Mouse (Mus musculus): ENCODE measurements around the gene Riox2. TPM values are rescaled to one million over a fixed set of nuclear protein-coding genes. Genes with fewer than 3 reads are reported as not detected.

Riox2 gene
- polyA plus RNA-seq, 1 experiment from 2014 or later, result 15.4 TPM

DNA sequence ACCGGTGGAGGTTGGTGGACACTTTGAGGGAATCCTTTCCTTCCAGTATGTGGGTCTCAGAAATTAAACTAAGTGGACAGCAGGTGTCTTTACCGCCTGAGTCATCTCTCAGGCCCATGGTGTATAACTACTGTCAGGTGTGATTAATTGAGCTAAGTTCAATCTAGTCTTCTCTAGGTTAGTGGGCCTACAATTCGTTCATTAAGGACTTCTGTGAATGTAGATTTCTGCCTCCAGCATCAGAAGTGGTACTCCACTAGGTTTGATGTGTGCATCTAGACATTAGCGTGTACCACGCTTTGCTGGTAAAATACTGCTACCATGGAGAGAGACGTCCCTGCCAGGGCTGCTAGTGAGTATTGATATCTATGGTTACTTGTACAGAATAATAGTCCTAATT lies 971 bp downstream of the Riox2 start:
- Histone ChIP-seq H3K4me2 (peak overlapping the region; percentile 91), H3K4me1 (peaks cover 4% of the 10 kb centered on the region; the same call in 1 of the 2 replicates), H3K9me3 (replicated peaks) (no peaks in the 10 kb centered on the region), H3K36me3 (no peaks in the 10 kb centered on the region), H3K4me3 (replicated peaks) (peak overlapping the region; percentile 75), H3K27me3 (replicated peaks) (no peaks in the 10 kb centered on the region), H3K9ac (replicated peaks) (no peak overlapping the region), H3K27ac (replicated peaks) (no peak overlapping the region)
- peak; percentile 39; the same call in 1 of the 2 replicates for ATAC-seq (ENCODE audit: low FRiP score)
- WGBS, result 49% methylated on average over 6 of the region's 6 CpGs

- no peaks in the 10 kb centered on the region for H3K27me3 ChIP-seq (replicated peaks)
- H3K4me2 ChIP-seq, result no peak overlapping the region
- peaks cover 4% of the 10 kb centered on the region; the same call in 1 of the 2 replicates for H3K4me1 ChIP-seq
- H3K9ac ChIP-seq (replicated peaks), result no peak overlapping the region
- no peak overlapping the region for H3K4me3 ChIP-seq (replicated peaks)
- 20% methylated on average over 1 of the region's 1 CpGs for WGBS
- no peak overlapping the region for H3K27ac ChIP-seq (replicated peaks)
- no peaks in the 10 kb centered on the region for H3K36me3 ChIP-seq
- no peaks in the 10 kb centered on the region for H3K9me3 ChIP-seq (replicated peaks)
- no peak for ATAC-seq (ENCODE audit: low FRiP score)
These were observed 3.2 kb downstream of the Riox2 start for GRCm38 (mm10) chr16:59474788-59475187.

DNA sequence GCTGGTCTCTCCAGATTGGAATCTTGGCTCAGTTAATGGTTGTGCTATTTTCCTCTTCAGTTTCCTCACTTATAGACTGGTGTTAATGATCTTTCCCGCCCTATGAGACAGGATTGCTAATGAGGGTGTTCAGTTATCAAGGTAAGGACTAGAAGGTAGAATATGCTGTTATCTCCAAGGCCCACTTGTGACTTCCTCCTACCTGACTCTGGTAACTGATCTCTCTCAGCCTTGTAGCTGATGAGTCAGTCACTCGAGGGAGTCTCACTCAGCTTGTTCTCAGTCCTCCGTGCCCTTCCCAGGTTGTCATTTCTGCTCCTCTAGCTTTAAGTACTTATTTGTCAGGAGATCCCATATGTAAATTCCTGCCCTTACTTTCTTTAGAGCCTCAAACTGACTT lies 6.4 kb downstream of the Riox2 start:
- Histone ChIP-seq H3K9ac (replicated peaks) (no peak overlapping the region), H3K36me3 (no peaks in the 10 kb centered on the region), H3K27me3 (replicated peaks) (no peaks in the 10 kb centered on the region), H3K4me3 (replicated peaks) (no peak overlapping the region), H3K27ac (replicated peaks) (no peak overlapping the region), H3K4me2 (no peak overlapping the region), H3K4me1 (no peaks in the 10 kb centered on the region), H3K9me3 (replicated peaks) (no peaks in the 10 kb centered on the region)
- 93% methylated on average over 3 of the region's 3 CpGs for WGBS
- no peak for ATAC-seq (ENCODE audit: low FRiP score)

DNA sequence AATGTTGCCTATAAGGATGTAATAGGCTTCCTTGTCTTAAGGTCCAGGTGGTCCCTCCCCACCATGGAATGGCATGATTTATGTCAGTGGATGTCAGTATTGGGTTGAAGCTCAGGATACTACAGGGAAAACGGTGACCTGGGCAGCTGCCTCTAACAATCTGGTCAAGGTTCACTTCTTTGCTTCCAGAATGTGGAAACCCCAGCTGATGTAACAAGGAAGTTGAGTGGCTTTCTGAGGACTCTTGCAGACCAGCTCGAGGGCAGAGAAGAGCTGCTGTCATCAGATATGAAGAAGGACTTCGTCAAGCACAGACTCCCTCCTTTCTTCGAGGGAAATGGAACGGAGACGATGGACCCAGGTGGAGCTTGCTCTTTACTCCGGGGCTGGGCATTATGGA lies 15.7 kb downstream of the Riox2 start:
- no peaks in the 10 kb centered on the region for H3K9me3 ChIP-seq (replicated peaks)
- no peak overlapping the region for H3K4me3 ChIP-seq (replicated peaks)
- no peak overlapping the region for H3K4me2 ChIP-seq
- H3K36me3 ChIP-seq, result peaks cover 9% of the 10 kb centered on the region
- ATAC-seq (ENCODE audit: low FRiP score), result no peak
- no peak overlapping the region for H3K9ac ChIP-seq (replicated peaks)
- whole genome bisulfite sequencing, result 89% methylated on average over 7 of the region's 7 CpGs
- H3K4me1 ChIP-seq, result no peaks in the 10 kb centered on the region
- H3K27me3 ChIP-seq (replicated peaks), result no peaks in the 10 kb centered on the region
- H3K27ac ChIP-seq (replicated peaks), result no peak overlapping the region

GRCm38 (mm10) chr16:59487975-59488548 lies 16.5 kb downstream of the Riox2 start:
- Histone ChIP-seq H3K4me3 (replicated peaks) (no peak overlapping the region), H3K36me3 (peaks cover 10% of the 10 kb centered on the region), H3K4me2 (no peak overlapping the region), H3K4me1 (no peaks in the 10 kb centered on the region), H3K27me3 (replicated peaks) (no peaks in the 10 kb centered on the region), H3K9me3 (replicated peaks) (no peaks in the 10 kb centered on the region), H3K9ac (replicated peaks) (no peak overlapping the region), H3K27ac (replicated peaks) (no peak overlapping the region)
- ATAC-seq (ENCODE audit: low FRiP score), result no peak
- WGBS, result 93% methylated on average over 9 of the region's 9 CpGs

- H3K9me3 ChIP-seq (replicated peaks), result no peaks in the 10 kb centered on the region
- H3K4me1 ChIP-seq, result no peaks in the 10 kb centered on the region
- no peak for ATAC-seq (ENCODE audit: low FRiP score)
- H3K9ac ChIP-seq (replicated peaks), result no peak overlapping the region
- 94% methylated on average over 14 of the region's 14 CpGs for WGBS
- no peak overlapping the region for H3K4me3 ChIP-seq (replicated peaks)
- no peak overlapping the region for H3K4me2 ChIP-seq
- peaks cover 13% of the 10 kb centered on the region for H3K36me3 ChIP-seq
- no peaks in the 10 kb centered on the region for H3K27me3 ChIP-seq (replicated peaks)
- H3K27ac ChIP-seq (replicated peaks), result no peak overlapping the region
These were observed 21.6 kb downstream of the Riox2 start for GRCm38 (mm10) chr16:59493199-59493598.

GRCm38 (mm10) chr16:59497947-59498346 lies 26.4 kb downstream of the Riox2 start:
- no peaks in the 10 kb centered on the region for H3K9me3 ChIP-seq (replicated peaks)
- H3K4me1 ChIP-seq, result no peaks in the 10 kb centered on the region
- WGBS, result 89% methylated on average over 1 of the region's 1 CpGs
- no peaks in the 10 kb centered on the region for H3K27me3 ChIP-seq (replicated peaks)
- H3K4me2 ChIP-seq, result no peak overlapping the region
- no peak overlapping the region for H3K4me3 ChIP-seq (replicated peaks)
- H3K36me3 ChIP-seq, result peaks cover 3% of the 10 kb centered on the region; the same call in 1 of the 2 replicates
- H3K27ac ChIP-seq (replicated peaks), result no peak overlapping the region
- H3K9ac ChIP-seq (replicated peaks), result no peak overlapping the region
- ATAC-seq (ENCODE audit: low FRiP score), result no peak

GRCm38 (mm10) chr16:59499180-59499579 lies 27.6 kb downstream of the Riox2 start:
- 92% methylated on average over 3 of the region's 3 CpGs for WGBS
- no peak overlapping the region for H3K4me3 ChIP-seq (replicated peaks)
- no peaks in the 10 kb centered on the region for H3K27me3 ChIP-seq (replicated peaks)
- no peak overlapping the region for H3K27ac ChIP-seq (replicated peaks)
- no peaks in the 10 kb centered on the region for H3K9me3 ChIP-seq (replicated peaks)
- H3K9ac ChIP-seq (replicated peaks), result no peak overlapping the region
- H3K4me1 ChIP-seq, result no peaks in the 10 kb centered on the region
- no peak for ATAC-seq (ENCODE audit: low FRiP score)
- no peaks in the 10 kb centered on the region for H3K36me3 ChIP-seq
- no peak overlapping the region for H3K4me2 ChIP-seq

GRCm38 (mm10) chr16:59509830-59510229 lies 38.3 kb downstream of the Riox2 start:
- Histone ChIP-seq H3K9me3 (replicated peaks) (no peaks in the 10 kb centered on the region), H3K36me3 (no peaks in the 10 kb centered on the region), H3K27ac (replicated peaks) (no peak overlapping the region), H3K27me3 (replicated peaks) (no peaks in the 10 kb centered on the region), H3K4me1 (no peaks in the 10 kb centered on the region), H3K4me2 (no peak overlapping the region), H3K9ac (replicated peaks) (no peak overlapping the region), H3K4me3 (replicated peaks) (no peak overlapping the region)
- 91% methylated on average over 5 of the region's 5 CpGs for WGBS
- no peak for ATAC-seq (ENCODE audit: low FRiP score)

GRCm38 (mm10) chr16:59515169-59515568 lies 43.6 kb downstream of the Riox2 start:
- no peaks in the 10 kb centered on the region for H3K9me3 ChIP-seq (replicated peaks)
- no peak overlapping the region for H3K9ac ChIP-seq (replicated peaks)
- no peak overlapping the region for H3K4me3 ChIP-seq (replicated peaks)
- 94% methylated on average over 5 of the region's 5 CpGs for WGBS
- H3K27ac ChIP-seq (replicated peaks), result no peak overlapping the region
- no peaks in the 10 kb centered on the region for H3K4me1 ChIP-seq
- no peaks in the 10 kb centered on the region for H3K36me3 ChIP-seq
- no peak for ATAC-seq (ENCODE audit: low FRiP score)
- H3K27me3 ChIP-seq (replicated peaks), result no peaks in the 10 kb centered on the region
- no peak overlapping the region for H3K4me2 ChIP-seq

DNA sequence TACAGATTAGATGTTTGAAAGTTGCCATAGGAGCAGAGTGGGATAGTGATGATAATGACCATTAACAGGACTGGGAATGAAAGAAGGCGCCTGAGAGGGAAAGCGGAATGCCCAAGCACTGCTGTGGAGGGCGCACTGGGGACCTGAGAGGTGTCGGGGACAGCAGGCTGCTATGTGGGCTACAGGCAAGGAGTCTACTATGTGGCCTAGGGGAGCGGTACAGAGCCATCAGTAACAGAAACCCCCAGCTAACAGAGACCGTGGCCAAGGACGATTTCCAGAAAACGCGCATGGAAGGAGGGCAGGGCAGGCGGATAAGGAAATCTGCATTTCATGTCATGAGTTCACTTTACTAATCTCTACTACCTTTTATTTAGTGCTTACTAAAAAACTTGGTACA lies 45.4 kb downstream of the Riox2 start:
- no peak overlapping the region for H3K9ac ChIP-seq (replicated peaks)
- H3K4me1 ChIP-seq, result no peaks in the 10 kb centered on the region
- H3K4me3 ChIP-seq (replicated peaks), result no peak overlapping the region
- no peaks in the 10 kb centered on the region for H3K9me3 ChIP-seq (replicated peaks)
- H3K27me3 ChIP-seq (replicated peaks), result no peaks in the 10 kb centered on the region
- 95% methylated on average over 10 of the region's 10 CpGs for WGBS
- no peak overlapping the region for H3K27ac ChIP-seq (replicated peaks)
- no peaks in the 10 kb centered on the region for H3K36me3 ChIP-seq
- H3K4me2 ChIP-seq, result no peak overlapping the region
- ATAC-seq (ENCODE audit: low FRiP score), result no peak

GRCm38 (mm10) chr16:59517447-59518219 lies 46.1 kb downstream of the Riox2 start:
- no peak for ATAC-seq (ENCODE audit: low FRiP score)
- WGBS, result 87% methylated on average over 15 of the region's 15 CpGs
- no peaks in the 10 kb centered on the region for H3K27me3 ChIP-seq (replicated peaks)

More at GRCm38 (mm10) chr16:59517447-59518219, 46.1 kb downstream of the Riox2 start:
- Histone ChIP-seq H3K27ac (replicated peaks) (no peak overlapping the region), H3K36me3 (no peaks in the 10 kb centered on the region), H3K9me3 (replicated peaks) (no peaks in the 10 kb centered on the region), H3K4me3 (replicated peaks) (no peak overlapping the region), H3K4me1 (no peaks in the 10 kb centered on the region), H3K4me2 (no peak overlapping the region), H3K9ac (replicated peaks) (no peak overlapping the region)
